Mouse (Mus musculus) liver, adult (tissue): ENCODE measurements around the gene Ublcp1.

Experiments used
- GATA4 ChIP-seq: IDR thresholded peaks from 2 replicates; pipeline ENCODE4 v1.6.1; 2014; ENCODE audit warnings: mild to moderate bottlenecking, low read length; ENCODE audit not compliant: insufficient replicate concordance

Gene Ublcp1

DNA sequence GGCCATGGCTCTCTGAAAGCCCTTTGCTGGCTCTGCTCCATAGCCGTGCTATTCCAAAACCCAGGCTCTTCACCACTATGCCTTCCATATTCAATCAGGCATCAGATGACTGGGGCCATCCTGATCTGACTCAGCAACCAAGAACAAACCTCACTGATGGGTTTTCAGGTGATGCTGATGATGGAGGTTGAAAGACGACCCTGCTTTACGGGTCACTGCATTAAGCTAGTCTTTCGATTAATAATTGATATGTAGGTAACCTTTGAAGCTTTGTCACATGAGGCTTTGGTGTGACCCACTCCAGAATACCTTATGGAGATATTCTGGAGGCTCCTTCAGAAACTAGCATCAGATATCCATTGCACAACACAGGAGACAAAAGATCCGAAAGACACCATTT is 63.8 kb downstream of the Ublcp1 start:
- no peak for TF ChIP-seq GATA4

DNA sequence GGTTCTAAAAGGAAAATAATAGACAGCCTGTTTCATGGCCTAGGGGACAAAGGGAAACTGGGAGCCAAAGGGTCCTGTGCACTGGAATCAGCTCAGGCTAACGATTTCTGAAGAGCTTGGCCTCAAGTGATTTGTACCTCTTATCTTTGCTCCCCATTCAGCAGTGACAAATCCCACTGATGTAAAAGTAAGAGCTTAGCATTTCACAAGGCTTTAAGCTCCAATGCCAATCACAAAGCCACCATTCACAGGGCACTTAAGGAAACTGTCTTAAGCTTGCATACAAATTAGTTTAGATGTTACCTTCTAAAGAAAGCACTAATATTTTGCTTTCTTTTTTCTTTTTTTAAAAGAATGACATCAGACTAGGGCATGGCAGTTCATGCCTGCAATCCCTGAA is 64.3 kb downstream of the Ublcp1 start:
- TF ChIP-seq GATA4 = no peak

DNA sequence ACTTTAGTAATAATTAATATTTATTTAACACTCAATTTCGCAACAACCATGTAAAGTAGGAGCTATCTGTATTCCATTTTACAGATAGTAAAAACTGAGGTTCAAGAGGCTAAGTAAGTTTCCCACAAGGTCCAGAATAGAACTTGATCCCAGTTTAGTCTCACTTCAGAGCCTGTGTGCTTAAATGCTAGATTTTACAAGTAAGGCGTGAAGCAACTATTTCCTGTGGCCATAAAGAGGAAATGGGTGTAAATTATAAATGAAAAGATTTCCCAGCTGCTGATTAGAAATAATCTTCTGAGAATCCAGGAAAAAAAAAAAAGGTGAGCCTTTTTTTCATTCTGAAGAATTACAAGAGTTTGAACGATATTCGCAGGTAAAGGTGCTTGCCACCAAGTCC is 65.2 kb downstream of the Ublcp1 start:
- no peak for TF ChIP-seq GATA4
